Mouse (Mus musculus): ENCODE data around the gene Setd7.

GRCm38 (mm10) chr3:51504385-51504952 lies 56.2 kb downstream of the Setd7 start:
- TF ChIP-seq CTCF (IDR thresholded peaks at IDR 0.05; ENCODE audit: borderline replicate concordance, insufficient read depth, low read length) (no peak), POLR2A (IDR thresholded peaks at IDR 0.05; ENCODE audit: low read depth, low read length) (no peak)
